Mouse (Mus musculus) C2C12 (cell line): ENCODE measurements around the gene 1700029H14Rik. TPM values are rescaled to one million over a fixed set of nuclear protein-coding genes. Genes with fewer than 3 reads are reported as not detected.

Source experiments
- H3K27me3 ChIP-seq: one replicate; pipeline ENCODE4 v1.6.1; 2011; ENCODE audit not compliant: control insufficient read depth, insufficient read depth, insufficient read length
- H3K36me3 ChIP-seq: one replicate; pipeline ENCODE4 v1.6.1; 2011; ENCODE audit not compliant: control insufficient read depth, insufficient read depth
- H3K4me3 ChIP-seq: one replicate; pipeline ENCODE4 v1.5.1; 2011; ENCODE audit warnings: mild to moderate bottlenecking, control low read depth; ENCODE audit not compliant: poor library complexity, insufficient read depth, severe bottlenecking
- H3K79me2 ChIP-seq: one replicate; pipeline ENCODE4 v1.6.1; 2011; ENCODE audit not compliant: control insufficient read depth, insufficient read depth
- H3K79me3 ChIP-seq: one replicate; pipeline ENCODE4 v1.6.1; 2011; ENCODE audit warnings: low read depth, control low read depth
- H3ac ChIP-seq: one replicate; pipeline ENCODE3; 2011; ENCODE audit warnings: low read depth; ENCODE audit not compliant: control insufficient read depth, insufficient read length
- CEBPB ChIP-seq: IDR thresholded peaks from one replicate; pipeline ENCODE4 v1.6.1; 2011; ENCODE audit warnings: low read depth, mild to moderate bottlenecking, control low read depth, moderate library complexity
- CTCF ChIP-seq: IDR thresholded peaks from one replicate; pipeline ENCODE4 v1.5.1; 2011; ENCODE audit not compliant: control insufficient read depth, insufficient read depth, insufficient read length
- FOSL1 ChIP-seq: IDR thresholded peaks from one replicate; pipeline ENCODE4 v1.8.0; 2011; ENCODE audit warnings: mild to moderate bottlenecking, low read length; ENCODE audit not compliant: poor library complexity, insufficient read depth, severe bottlenecking
- MAX ChIP-seq: IDR thresholded peaks from one replicate; pipeline ENCODE4 v1.6.1; 2011; ENCODE audit warnings: mild to moderate bottlenecking, control low read depth
- MYOD1 ChIP-seq: IDR thresholded peaks from one replicate; pipeline ENCODE4 v1.6.1; 2011; ENCODE audit warnings: low read depth; ENCODE audit not compliant: control insufficient read depth, insufficient read length
- MYOG ChIP-seq: IDR thresholded peaks from one replicate; pipeline ENCODE4 v1.6.1; 2011; ENCODE audit not compliant: control insufficient read depth, insufficient read length; ENCODE audit errors: extremely low read depth
- USF1 ChIP-seq: IDR thresholded peaks from one replicate; pipeline ENCODE4 v1.6.1; 2011; ENCODE audit warnings: low read depth, mild to moderate bottlenecking, control low read depth, moderate library complexity
- polyA plus RNA-seq: library from polyadenylated mRNA; unstranded; fragments of >200 nt; fragmentation: generic; extraction: Trizol; gene quantifications from one replicate; pipeline ENCODE4 v1.2.1, GENCODE M21; 2012; ENCODE audit warnings: missing spikeins

1700029H14Rik gene
- polyA plus RNA-seq, 1 experiment: not detected

GRCm38 (mm10) chr8:13501221-13501620 lies 61.0 kb downstream of the 1700029H14Rik start:
- no peaks in the 10 kb centered on the region for H3K79me3 ChIP-seq
- no peak overlapping the region for H3ac ChIP-seq
- H3K36me3 ChIP-seq: no peaks in the 10 kb centered on the region
- no peak overlapping the region for H3K4me3 ChIP-seq
- TF ChIP-seq CEBPB (no peak), MAX (no peak), USF1 (no peak), MYOG (no peak), CTCF (no peak), MYOD1 (no peak), FOSL1 (no peak)
- H3K79me2 ChIP-seq: no peaks in the 10 kb centered on the region
- peaks cover 4% of the 10 kb centered on the region for H3K27me3 ChIP-seq

Other genes starting within 250 kb of the 1700029H14Rik start
- gene Tfdp1, start 223.7 kb downstream of the 1700029H14Rik start, polyA plus RNA-seq: 124 TPM
- gene Atp4b, start 165.6 kb downstream of the 1700029H14Rik start, polyA plus RNA-seq: not detected
- not detected for gene Grk1, start 157.4 kb downstream of the 1700029H14Rik start, polyA plus RNA-seq
- not detected for gene Tmem255b, start 127.3 kb downstream of the 1700029H14Rik start, polyA plus RNA-seq
- 0.73 TPM for gene Gas6, start 68.0 kb downstream of the 1700029H14Rik start, polyA plus RNA-seq
- gene Rasa3, start 115.1 kb upstream of the 1700029H14Rik start, polyA plus RNA-seq: 67.0 TPM
- gene Cfap97d2, start 143.4 kb upstream of the 1700029H14Rik start, polyA plus RNA-seq: not detected
- gene Cdc16, start 195.2 kb upstream of the 1700029H14Rik start, polyA plus RNA-seq: 64.0 TPM
- 28.0 TPM for gene Upf3a, start 223.2 kb upstream of the 1700029H14Rik start, polyA plus RNA-seq